Comparison of ENCODE assay signal across 8 mouse cellular contexts in the genomic region with DNA sequence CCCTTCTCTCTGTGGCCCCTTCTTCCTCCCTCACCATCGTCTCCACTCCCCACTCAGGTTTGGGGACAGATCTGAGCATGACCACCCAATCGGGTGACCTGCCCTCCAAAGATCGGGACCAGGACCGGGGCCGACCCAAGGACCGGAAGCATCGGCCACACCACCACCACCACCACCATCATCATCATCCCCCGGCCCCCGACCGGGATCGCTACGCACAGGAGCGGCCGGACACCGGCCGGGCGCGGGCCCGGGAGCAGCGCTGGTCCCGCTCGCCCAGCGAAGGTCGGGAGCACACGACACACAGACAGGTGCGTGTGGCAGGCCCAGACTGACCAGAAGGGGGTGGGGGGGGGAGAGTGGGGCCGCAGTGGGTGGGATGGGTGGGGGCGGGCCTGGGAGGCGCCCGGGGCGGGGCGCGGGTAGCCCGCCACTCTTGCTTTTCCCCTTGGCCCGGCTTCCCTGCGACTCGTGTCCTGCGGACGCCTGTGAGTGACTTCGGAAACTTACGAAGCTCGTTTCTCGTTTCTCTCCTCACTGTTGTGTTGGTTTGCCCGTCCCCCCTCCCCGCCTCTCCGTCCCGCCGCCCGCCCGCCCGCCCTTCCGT. TPM values are rescaled to one million over a fixed set of nuclear protein-coding genes. Genes with fewer than 3 reads are reported as not detected.
DNase-seq lines count a peak whose midpoint lies in the region; ATAC-seq and TF ChIP-seq lines count a peak whose summit lies in the region.

No protein-coding gene starts in this region.

- TF ChIP-seq CTCF in small intestine, adult 2 months (IDR thresholded peaks at IDR 0.05; ENCODE audit: extremely low read depth, insufficient read length, insufficient replicate concordance, low read depth, low read length), result no peak

- ATAC-seq in cerebellum, adult (ENCODE audit: insufficient number of reproducible peaks, low FRiP score, low TSS enrichment), result no peak
- ATAC-seq in embryonic facial prominence, embryonic 15.5 days (ENCODE audit: insufficient number of reproducible peaks, low FRiP score, low TSS enrichment, low read depth), result peak; percentile 26
- peak; percentile 38 for ATAC-seq in hindbrain, embryonic 12.5 days (ENCODE audit: low FRiP score)
- no peak; the same call in 1 of the 2 replicates for ATAC-seq in liver, embryonic 15.5 days (ENCODE audit: insufficient read depth)

- H3K9me3 ChIP-seq in ES-E14 (ENCODE audit: control insufficient read depth, insufficient read depth, low read depth, low read length), result no peaks in the 10 kb centered on the region
- H3K9me3 ChIP-seq in embryonic facial prominence, embryonic 15.5 days (replicated peaks), result no peaks in the 10 kb centered on the region
- H3K9me3 ChIP-seq in hindbrain, embryonic 12.5 days (replicated peaks), result no peaks in the 10 kb centered on the region
- H3K9me3 ChIP-seq in liver, embryonic 15.5 days (replicated peaks), result no peaks in the 10 kb centered on the region

- WGBS in embryonic facial prominence, embryonic 15.5 days, result under 1% methylated on average over 49 of the region's 52 CpGs
- WGBS in hindbrain, embryonic 12.5 days, result under 1% methylated on average over 40 of the region's 52 CpGs
- WGBS in liver, embryonic 15.5 days (ENCODE audit: insufficient replicate concordance), result under 1% methylated on average over 49 of the region's 52 CpGs
- 2% methylated on average over 41 of the region's 52 CpGs for WGBS in small intestine, adult 2 months

- DNase-seq in cerebellum, adult 11 months, result peak; percentile 59
- DNase-seq in ES-E14 (ENCODE audit: low read depth, low spot score), result no peak
- no peak for DNase-seq in left cerebral cortex, postnatal 14 days (ENCODE audit: low spot score in 2 of 2)

- in situ Hi-C loops in ES-E14 (cut with MboI; ENCODE audit: low sequenced_read_pairs in 2 of 2, unreplicated experiment in 2 of 2), result no loop called here

- peak overlapping the region; percentile 96 for H3K27ac ChIP-seq in ES-E14 (ENCODE audit: insufficient read depth, low read depth, low read length, poor library complexity, severe bottlenecking)
- H3K27ac ChIP-seq in embryonic facial prominence, embryonic 15.5 days (replicated peaks), result peak overlapping the region; percentile 92
- H3K27ac ChIP-seq in hindbrain, embryonic 12.5 days, result peak overlapping the region; percentile 92
- peak overlapping the region; percentile 59; the same call in 1 of the 2 replicates for H3K27ac ChIP-seq in liver, embryonic 15.5 days (replicated peaks)
- H3K27ac ChIP-seq in small intestine, adult 2 months (ENCODE audit: insufficient read depth, low read depth, low read length), result no peak overlapping the region

- H3K27me3 ChIP-seq in embryonic facial prominence, embryonic 15.5 days, result no peaks in the 10 kb centered on the region
- no peaks in the 10 kb centered on the region for H3K27me3 ChIP-seq in hindbrain, embryonic 12.5 days
- peaks cover 30% of the 10 kb centered on the region for H3K27me3 ChIP-seq in liver, embryonic 15.5 days
- no peaks in the 10 kb centered on the region for H3K27me3 ChIP-seq in small intestine, adult 2 months (ENCODE audit: control insufficient read depth, insufficient read depth, low read length)

- peak overlapping the region; percentile 91 for H3K4me2 ChIP-seq in embryonic facial prominence, embryonic 15.5 days (replicated peaks)
- H3K4me2 ChIP-seq in hindbrain, embryonic 12.5 days (replicated peaks), result peak overlapping the region; percentile 85
- H3K4me2 ChIP-seq in liver, embryonic 15.5 days, result peak overlapping the region; percentile 93

- H3K36me3 ChIP-seq in ES-E14 (ENCODE audit: control insufficient read depth, insufficient read depth, low read length, poor library complexity, severe bottlenecking), result no peaks in the 10 kb centered on the region
- no peaks in the 10 kb centered on the region for H3K36me3 ChIP-seq in embryonic facial prominence, embryonic 15.5 days
- H3K36me3 ChIP-seq in hindbrain, embryonic 12.5 days, result 0 out of 2 replicates have a peak, but pooled peaks cover under 1% of the 10 kb centered on the region
- no peaks in the 10 kb centered on the region for H3K36me3 ChIP-seq in liver, embryonic 15.5 days (replicated peaks)
- no peaks in the 10 kb centered on the region for H3K36me3 ChIP-seq in small intestine, adult 2 months (ENCODE audit: control insufficient read depth, insufficient read depth, low read length)

- H3K4me3 ChIP-seq in ES-E14 (ENCODE audit: insufficient read depth in 1 of 2, low read depth in 1 of 2, low read length in 2 of 2, poor library complexity in 1 of 2, severe bottlenecking in 1 of 2), result peak overlapping the region; percentile 80 to 97
- H3K4me3 ChIP-seq in embryonic facial prominence, embryonic 15.5 days (replicated peaks), result peak overlapping the region; percentile 57
- H3K4me3 ChIP-seq in hindbrain, embryonic 12.5 days, result peak overlapping the region; percentile 52
- peak overlapping the region; percentile 72 for H3K4me3 ChIP-seq in liver, embryonic 15.5 days (replicated peaks)
- H3K4me3 ChIP-seq in small intestine, adult 2 months (ENCODE audit: low read depth, low read length), result peak overlapping the region; percentile 89

- peak overlapping the region; percentile 96 for H3K9ac ChIP-seq in ES-E14 (ENCODE audit: insufficient read depth, low read depth, low read length, poor library complexity, severe bottlenecking)
- peak overlapping the region; percentile 55 for H3K9ac ChIP-seq in embryonic facial prominence, embryonic 15.5 days
- H3K9ac ChIP-seq in hindbrain, embryonic 12.5 days, result peak overlapping the region; percentile 87
- peak overlapping the region; percentile 66; the same call in 1 of the 2 replicates for H3K9ac ChIP-seq in liver, embryonic 15.5 days

- no peak for TF ChIP-seq POLR2A in small intestine, adult 2 months (IDR thresholded peaks at IDR 0.05; ENCODE audit: low read depth, low read length)

- intact Hi-C loops in left cerebral cortex, postnatal 14 days (cut with DNase I), result loop anchor here (5.0 kb wide), 1 partner anchor 179 kb away; no protein-coding TSS in a partner anchor

- H3K4me1 ChIP-seq in ES-E14 (ENCODE audit: control insufficient read depth in 2 of 2, insufficient read depth in 2 of 2, low read length in 2 of 2, poor library complexity in 1 of 2), result peaks cover 3 to 30% of the 10 kb centered on the region in 2 experiments; a peak in 3 of 4 replicates
- H3K4me1 ChIP-seq in embryonic facial prominence, embryonic 15.5 days, result peaks cover 34% of the 10 kb centered on the region
- peaks cover 43% of the 10 kb centered on the region for H3K4me1 ChIP-seq in hindbrain, embryonic 12.5 days
- peaks cover 21% of the 10 kb centered on the region for H3K4me1 ChIP-seq in liver, embryonic 15.5 days (replicated peaks)
- peaks cover 9% of the 10 kb centered on the region for H3K4me1 ChIP-seq in small intestine, adult 2 months (ENCODE audit: control insufficient read depth, insufficient read depth, insufficient read length, low read length)

TF ChIP-seq in ES-E14, 5 proteins besides CTCF, POLR2A, EP300 and RAD21:
- TF ChIP-seq HCFC1 (IDR thresholded peaks at IDR 0.05; ENCODE audit: borderline replicate concordance, insufficient read depth, low read length), result no peak
- TF ChIP-seq ZNF384 (IDR thresholded peaks at IDR 0.05; ENCODE audit: low read depth, low read length), result no peak
- no peak for TF ChIP-seq ZC3H11A (IDR thresholded peaks at IDR 0.05; ENCODE audit: borderline replicate concordance, low read depth, low read length)

RNA-seq across cellular contexts. Expression of a gene that starts 24.0 kb away (rescaled TPM):
- total RNA-seq in ES-E14 (2012; rRNA removed), result 49.3 and 49.7 TPM in 2 replicates
- 79.7 and 83.9 TPM in 2 replicates for polyA plus RNA-seq in embryonic facial prominence, embryonic 15.5 days (2015; fragmentation: Nextera tagmentation; extraction: Ambion mirVana)
- polyA plus RNA-seq in hindbrain, embryonic 12.5 days (2016; fragmentation: Nextera tagmentation; extraction: Ambion mirVana), result 62.5 and 64.8 TPM in 2 replicates
- 22.8 and 23.1 TPM in 2 replicates for polyA plus RNA-seq in liver, embryonic 15.5 days (2015; fragmentation: Nextera tagmentation; extraction: Ambion mirVana)
- 37.0 and 72.7 TPM in 2 replicates for polyA plus RNA-seq in small intestine, adult 2 months (2012; rRNA removed)
- 10 to 100 TPM; 12.6 to 14.8 TPM for total RNA-seq in left cerebral cortex, postnatal 14 days (2021)

RNA-seq across cellular contexts. Expression of a gene that starts 47.4 kb away (rescaled TPM):
- total RNA-seq in ES-E14 (2012; rRNA removed), result 260 and 334 TPM in 2 replicates
- 69.1 and 78.2 TPM in 2 replicates for polyA plus RNA-seq in embryonic facial prominence, embryonic 15.5 days (2015; fragmentation: Nextera tagmentation; extraction: Ambion mirVana)
- polyA plus RNA-seq in hindbrain, embryonic 12.5 days (2016; fragmentation: Nextera tagmentation; extraction: Ambion mirVana), result 51.2 and 55.9 TPM in 2 replicates
- 27.9 and 36.1 TPM in 2 replicates for polyA plus RNA-seq in liver, embryonic 15.5 days (2015; fragmentation: Nextera tagmentation; extraction: Ambion mirVana)
- 38.3 and 55.2 TPM in 2 replicates for polyA plus RNA-seq in small intestine, adult 2 months (2012; rRNA removed)
- 10 to 100 TPM; 89.3 to 96.7 TPM for total RNA-seq in left cerebral cortex, postnatal 14 days (2021)

RNA-seq across cellular contexts. Expression of a gene that starts 49.0 kb away (rescaled TPM):
- 75.4 and 85.5 TPM in 2 replicates for total RNA-seq in ES-E14 (2012; rRNA removed)
- polyA plus RNA-seq in embryonic facial prominence, embryonic 15.5 days (2015; fragmentation: Nextera tagmentation; extraction: Ambion mirVana), result 16.7 and 16.9 TPM in 2 replicates
- polyA plus RNA-seq in hindbrain, embryonic 12.5 days (2016; fragmentation: Nextera tagmentation; extraction: Ambion mirVana), result 20.9 and 21.3 TPM in 2 replicates
- 6.2 and 7.2 TPM in 2 replicates for polyA plus RNA-seq in liver, embryonic 15.5 days (2015; fragmentation: Nextera tagmentation; extraction: Ambion mirVana)
- polyA plus RNA-seq in small intestine, adult 2 months (2012; rRNA removed), result 57.2 and 104 TPM in 2 replicates
- 10 to 100 TPM; 90.2 to 91.9 TPM for total RNA-seq in left cerebral cortex, postnatal 14 days (2021)

Comparison
In these comparisons a context has a peak if more than half of its experiments do, and no peak if none do; other contexts are left out.
1. ATAC-seq: peak in embryonic facial prominence, embryonic 15.5 days (single experiment) and hindbrain, embryonic 12.5 days (single experiment); none in cerebellum, adult (single experiment) and liver, embryonic 15.5 days (single experiment).
2. Peak in every context shown above with its lines, with median percentiles within 50 percentile points of each other: H3K4me3 ChIP-seq, H3K9ac ChIP-seq and H3K4me2 ChIP-seq.